Mouse (Mus musculus): ENCODE measurements around the gene 4931422A03Rik.
"Not testable (repeated sequence)": the region's sequence is repeated elsewhere in the genome, so short reads cannot be mapped to it uniquely, and the experiment has no call there.

DNA sequence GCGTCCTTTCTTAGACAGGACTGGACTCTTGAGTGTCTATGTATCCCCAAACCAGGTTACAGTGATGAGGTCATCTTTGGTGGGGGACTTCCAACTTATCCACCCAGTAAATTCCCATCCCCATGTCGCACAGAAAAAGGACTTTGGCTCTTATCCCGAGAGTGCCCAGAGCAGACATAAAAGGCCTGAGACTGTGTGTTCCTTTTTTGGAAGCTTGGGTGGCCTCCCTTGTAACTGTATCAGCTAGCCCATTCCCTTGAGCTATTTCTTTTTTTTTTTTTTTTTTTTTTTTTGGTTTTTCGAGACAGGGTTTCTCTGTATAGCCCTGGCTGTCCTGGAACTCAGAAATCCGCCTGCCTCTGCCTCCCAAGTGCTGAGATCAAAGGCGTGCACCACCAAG, 37.4 kb upstream of the 4931422A03Rik start, which contains the start of gene Gm10912:
- not testable (repeated sequence) for TF ChIP-seq POLR2A (IDR thresholded peaks at IDR 0.05; ENCODE audit: control insufficient read depth, extremely low read depth, insufficient read depth, low read length, poor library complexity); CTCF (IDR thresholded peaks at IDR 0.05; ENCODE audit: borderline replicate concordance, control insufficient read depth, extremely low read depth, insufficient read depth, low read length, poor library complexity)
